Mouse (Mus musculus) CD4-positive helper T cell, adult 2 months (primary cell): ENCODE results near the gene Eepd1.

Source experiments
- DNase-seq: peaks from one replicate; pipeline ENCODE4 v3.0.0-alpha.2; 2012; ENCODE audit warnings: low read depth, missing footprints, low spot score

Eepd1 gene

GRCm38 (mm10) chr9:25578674-25579596 is 97.6 kb downstream of the Eepd1 start:
- no peak for DNase-seq

- DNase-seq, result no peak
Measured at GRCm38 (mm10) chr9:25583621-25584020, 102.3 kb downstream of the Eepd1 start.

GRCm38 (mm10) chr9:25585614-25586013 is 104.3 kb downstream of the Eepd1 start:
- DNase-seq, result no peak

- peak; percentile 9 for DNase-seq
Measured at GRCm38 (mm10) chr9:25588581-25588980, 107.2 kb downstream of the Eepd1 start.

- DNase-seq, result no peak
Measured at GRCm38 (mm10) chr9:25590740-25591139, 109.4 kb downstream of the Eepd1 start.

- DNase-seq, result peak; percentile 60
Measured at GRCm38 (mm10) chr9:25591390-25592354, 110.3 kb downstream of the Eepd1 start.

GRCm38 (mm10) chr9:25592355-25592955 is 111.1 kb downstream of the Eepd1 start:
- DNase-seq, result no peak

GRCm38 (mm10) chr9:25624744-25625143 is 143.4 kb downstream of the Eepd1 start:
- no peak for DNase-seq

GRCm38 (mm10) chr9:25629531-25630099 is 148.3 kb downstream of the Eepd1 start:
- DNase-seq, result no peak
